In the genomic region with DNA sequence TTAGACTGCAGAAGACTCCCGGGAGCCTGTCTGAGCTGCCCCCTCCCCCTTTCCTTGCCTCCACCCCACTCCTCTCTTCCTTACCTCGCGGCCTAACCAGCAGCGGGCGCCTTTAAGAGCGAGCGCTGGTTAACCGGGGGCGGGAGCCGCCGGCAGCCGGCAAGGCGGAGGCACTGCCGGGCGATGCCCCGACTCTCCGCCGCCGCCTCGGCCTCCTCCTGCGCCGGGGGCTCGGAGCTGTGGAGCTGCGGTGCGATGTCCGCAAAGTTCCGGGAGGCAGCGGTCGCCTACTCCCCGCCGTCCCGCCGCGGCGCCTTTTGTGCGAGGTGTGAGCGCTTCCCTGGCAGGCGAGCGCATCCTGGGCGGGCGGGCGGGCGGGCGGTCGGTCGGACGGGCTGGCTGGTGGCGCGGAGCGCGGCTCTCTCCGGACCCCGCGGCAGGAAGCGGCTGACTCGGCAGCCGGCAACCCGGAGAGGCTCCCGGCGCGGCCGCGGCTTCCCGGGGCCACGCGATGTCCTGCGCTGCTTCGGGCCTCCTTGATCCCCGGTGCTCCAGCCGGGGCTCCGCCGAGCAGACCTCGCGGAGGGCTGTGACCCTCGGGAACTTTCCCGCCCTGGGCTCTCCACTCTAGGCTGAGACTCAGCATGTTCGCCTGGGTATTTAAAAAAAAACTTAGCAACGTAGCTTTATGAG, we compare ENCODE assay signal across 8 mouse cellular contexts. TPM values are rescaled to one million over a fixed set of nuclear protein-coding genes. Genes with fewer than 3 reads are reported as not detected.
A peak's percentile ranks its signal among the peaks of the same experiment; 100 is the strongest.
DNase-seq lines count a peak whose midpoint lies in the region; ATAC-seq lines count a peak whose summit lies in the region.

A gene (plus strand): TSS at position 109 of the 693 bp plus-strand sequence.

- WGBS in hindbrain, embryonic 11.5 days, result 0% methylated on average over 62 of the region's 78 CpGs
- under 1% methylated on average over 43 of the region's 78 CpGs for WGBS in lung, embryonic 16.5 days

- peak within 1 kb of the TSS; percentile 50 for H3K4me2 ChIP-seq in hindbrain, embryonic 11.5 days (replicated peaks; ENCODE audit: low read depth, low read length)
- H3K4me2 ChIP-seq in lung, embryonic 16.5 days (ENCODE audit: low read depth, low read length), result peak within 1 kb of the TSS; percentile 84

- no peaks in the 10 kb centered on the region for H3K27me3 ChIP-seq in hindbrain, embryonic 11.5 days (ENCODE audit: control insufficient read depth, insufficient read depth, low read length)
- H3K27me3 ChIP-seq in lung, embryonic 16.5 days (ENCODE audit: control insufficient read depth, insufficient read depth, low read depth, low read length), result no peaks in the 10 kb centered on the region

- peak within 1 kb of the TSS; percentile 76 for H3K4me3 ChIP-seq in hindbrain, embryonic 11.5 days (ENCODE audit: low read depth, low read length)
- H3K4me3 ChIP-seq in lung, embryonic 16.5 days (ENCODE audit: low read length), result peak within 1 kb of the TSS; percentile 81

- H3K4me1 ChIP-seq in hindbrain, embryonic 11.5 days (replicated peaks; ENCODE audit: control insufficient read depth, insufficient read depth, low read length), result no peaks in the 10 kb centered on the region
- 0 out of 2 replicates have a peak, but pooled peaks cover 5% of the 10 kb centered on the region for H3K4me1 ChIP-seq in lung, embryonic 16.5 days (replicated peaks; ENCODE audit: control insufficient read depth, insufficient read depth, low read length)

- DNase-seq in NIH3T3 (ENCODE audit: low read depth), result peak; percentile 86
- peak; percentile 86 to 92 for DNase-seq in cerebellum, postnatal 10 days
- DNase-seq in frontal cortex, postnatal 14 days (ENCODE audit: low spot score in 2 of 2), result peak; percentile 57 to 68
- peak; percentile 84 for DNase-seq in hindbrain, embryonic 11.5 days (ENCODE audit: low spot score)
- DNase-seq in layer of hippocampus, postnatal 14 days (ENCODE audit: low spot score in 2 of 2), result peak; percentile 72 to 74
- DNase-seq in retina, adult 2 months (ENCODE audit: low read depth, low spot score), result peak; percentile 16
- peak; percentile 10 for DNase-seq in urinary bladder, postnatal 10 days (ENCODE audit: low spot score)

- ATAC-seq in hindbrain, embryonic 11.5 days (ENCODE audit: low FRiP score), result peak; percentile 96
- ATAC-seq in lung, embryonic 16.5 days (ENCODE audit: low read depth), result peak; percentile 97

- H3K9me3 ChIP-seq in hindbrain, embryonic 11.5 days (ENCODE audit: control insufficient read depth, low read length), result no peaks in the 10 kb centered on the region
- H3K9me3 ChIP-seq in lung, embryonic 16.5 days (ENCODE audit: control insufficient read depth, low read length), result no peaks in the 10 kb centered on the region

- peak within 1 kb of the TSS; percentile 95 for H3K9ac ChIP-seq in hindbrain, embryonic 11.5 days (ENCODE audit: low read depth, low read length)
- peak within 1 kb of the TSS; percentile 89 for H3K9ac ChIP-seq in lung, embryonic 16.5 days (ENCODE audit: low read length)

- peak within 1 kb of the TSS; percentile 85 for H3K27ac ChIP-seq in hindbrain, embryonic 11.5 days (ENCODE audit: low read depth, low read length)
- peak within 1 kb of the TSS; percentile 79 for H3K27ac ChIP-seq in lung, embryonic 16.5 days (ENCODE audit: low read length)

- no peaks in the 10 kb centered on the region for H3K36me3 ChIP-seq in hindbrain, embryonic 11.5 days (ENCODE audit: control insufficient read depth, insufficient read depth, low read length)
- no peaks in the 10 kb centered on the region for H3K36me3 ChIP-seq in lung, embryonic 16.5 days (ENCODE audit: control insufficient read depth, insufficient read depth, low read length)

RNA-seq across cellular contexts. Expression of the gene that starts here (rescaled TPM):
- 2.8 and 3.5 TPM in 2 replicates for polyA plus RNA-seq in hindbrain, embryonic 11.5 days (2014; fragmentation: Nextera tagmentation; extraction: Ambion mirVana)
- total RNA-seq in layer of hippocampus, postnatal 14 days (2021), result 10 to 100 TPM; 61.4 to 64.0 TPM
- polyA plus RNA-seq in lung, embryonic 16.5 days (2015; fragmentation: Nextera tagmentation; extraction: Ambion mirVana), result 0.73 and 1.2 TPM in 2 replicates

Comparison
In these comparisons a context has a peak if more than half of its experiments do, and no peak if none do; other contexts are left out.
1. Peak in every context shown above with its lines: DNase-seq, ATAC-seq, H3K4me3 ChIP-seq and H3K27ac ChIP-seq.
2. DNase-seq: peak in every context shown above with its lines; median percentile 89 in cerebellum, postnatal 10 days; 86 in NIH3T3; 84 in hindbrain, embryonic 11.5 days; 73 in layer of hippocampus, postnatal 14 days; 62 in frontal cortex, postnatal 14 days; 16 in retina, adult 2 months; 10 in urinary bladder, postnatal 10 days.